Mouse (Mus musculus) bone marrow macrophage, adult 2 months (primary cell): ENCODE measurements around the gene Ypel5.

ENCODE experiments used
- CTCF ChIP-seq: IDR thresholded peaks from 2 replicates; pipeline ENCODE4 v1.5.1; 2012; ENCODE audit warnings: low read depth, mild to moderate bottlenecking, low read length, moderate library complexity
- POLR2A ChIP-seq: IDR thresholded peaks from 2 replicates; pipeline ENCODE4 v1.6.1; 2012; ENCODE audit warnings: mild to moderate bottlenecking, low read depth, low read length, borderline replicate concordance

DNA sequence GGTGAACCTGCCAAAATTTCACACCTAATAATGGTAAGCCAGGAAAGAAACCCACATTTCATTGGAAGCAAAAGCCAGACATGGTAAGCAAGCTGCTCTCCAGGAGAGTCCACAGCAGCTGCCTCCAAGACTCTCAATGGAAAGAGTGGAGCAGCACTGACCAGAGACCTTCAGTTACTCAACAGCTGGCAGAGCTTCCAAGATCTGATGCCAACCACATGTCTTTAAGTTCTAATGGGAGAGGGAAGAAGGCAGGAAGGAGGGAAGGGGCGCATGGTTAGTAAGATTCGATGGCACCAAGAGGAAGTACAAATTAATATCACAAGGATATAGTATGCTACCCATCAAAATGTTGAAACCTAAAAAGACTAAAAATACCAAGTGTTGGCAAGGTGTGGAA lies 31.9 kb downstream of the Ypel5 start:
- TF ChIP-seq CTCF (no peak), POLR2A (no peak)
